Mouse (Mus musculus) small intestine, adult 2 months (tissue): Measurements from ENCODE around the gene Rnf167.
A peak's percentile ranks its signal among the peaks of the same experiment; 100 is the strongest.

Source experiments
- CTCF ChIP-seq: fragments of 200-500 bp; IDR thresholded peaks from 2 replicates; pipeline ENCODE4 v1.5.1; 2012; ENCODE audit warnings: low read depth, mild to moderate bottlenecking, control low read depth, inconsistent platforms, low read length, moderate library complexity, mixed read lengths; ENCODE audit not compliant: insufficient replicate concordance, insufficient read length; ENCODE audit errors: extremely low read depth
- POLR2A ChIP-seq: fragments of 200-500 bp; IDR thresholded peaks from 2 replicates; pipeline ENCODE4 v1.6.1; 2012; ENCODE audit warnings: low read depth, mild to moderate bottlenecking, control low read depth, inconsistent platforms, low read length, moderate library complexity

DNA sequence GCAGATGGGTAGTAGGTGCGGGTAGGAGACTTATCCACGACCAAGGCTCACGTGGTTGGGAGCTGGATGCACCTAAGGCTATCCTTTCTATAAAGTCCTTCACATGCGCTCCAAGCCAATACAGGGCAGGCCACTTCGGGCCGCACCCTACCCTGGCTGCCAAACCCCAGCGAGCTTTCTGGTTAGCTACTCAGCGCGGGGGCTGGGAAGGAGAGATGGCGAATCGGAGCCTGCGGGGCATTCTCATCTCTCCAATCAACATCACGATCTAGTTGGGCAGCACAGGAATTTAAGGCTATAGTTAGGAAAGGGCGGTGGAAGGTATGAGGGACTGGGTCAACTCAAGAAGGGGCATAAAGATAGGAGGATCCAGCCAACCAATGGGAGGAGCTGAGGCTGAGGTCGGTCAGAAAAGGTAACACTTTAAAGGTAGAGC, 21.3 kb downstream of the Rnf167 start:
- TF ChIP-seq CTCF (no peak), POLR2A (peak; percentile 36; the same call in 1 of the 2 replicates)
